Mouse (Mus musculus): ENCODE measurements around the gene Utrn. TPM values are rescaled to one million over a fixed set of nuclear protein-coding genes. Genes with fewer than 3 reads are reported as not detected.

Utrn gene
- polyA plus RNA-seq, 1 experiment = 33.5 TPM

GRCm38 (mm10) chr10:12662035-12662434 is 207.1 kb downstream of the Utrn start:
- no peak for DNase-seq
- Histone ChIP-seq H3K27me3 (ENCODE audit: control insufficient read depth, insufficient read depth, low read length) (no peaks in the 10 kb centered on the region), H3K4me3 (replicated peaks; ENCODE audit: insufficient read depth, low read depth, low read length) (no peak overlapping the region), H3K27ac (ENCODE audit: insufficient read depth, low read length) (no peak overlapping the region), H3K4me1 (ENCODE audit: control insufficient read depth, insufficient read depth, low read length) (no peaks in the 10 kb centered on the region)
- WGBS = 91% methylated on average over 4 of the region's 4 CpGs
- TF ChIP-seq POLR2A (IDR thresholded peaks at IDR 0.05; ENCODE audit: borderline replicate concordance, insufficient read depth, low read length) = no peak
- no peak for TF ChIP-seq CTCF (IDR thresholded peaks at IDR 0.05; ENCODE audit: borderline replicate concordance, insufficient read depth, low read depth, low read length)

- 87% methylated on average over 8 of the region's 8 CpGs for WGBS
- Histone ChIP-seq H3K27me3 (ENCODE audit: control insufficient read depth, insufficient read depth, low read length) (no peaks in the 10 kb centered on the region), H3K27ac (ENCODE audit: insufficient read depth, low read length) (no peak overlapping the region), H3K4me1 (ENCODE audit: control insufficient read depth, insufficient read depth, low read length) (no peaks in the 10 kb centered on the region), H3K4me3 (replicated peaks; ENCODE audit: insufficient read depth, low read depth, low read length) (no peak overlapping the region)
- TF ChIP-seq CTCF (IDR thresholded peaks at IDR 0.05; ENCODE audit: borderline replicate concordance, insufficient read depth, low read depth, low read length) (no peak), POLR2A (IDR thresholded peaks at IDR 0.05; ENCODE audit: borderline replicate concordance, insufficient read depth, low read length) (no peak)
- DNase-seq = no peak
Measured at GRCm38 (mm10) chr10:12658023-12658744, 211.0 kb downstream of the Utrn start.

GRCm38 (mm10) chr10:12652988-12653387 is 216.2 kb downstream of the Utrn start:
- no peak for DNase-seq
- Histone ChIP-seq H3K4me1 (ENCODE audit: control insufficient read depth, insufficient read depth, low read length) (no peaks in the 10 kb centered on the region), H3K27ac (ENCODE audit: insufficient read depth, low read length) (no peak overlapping the region), H3K27me3 (ENCODE audit: control insufficient read depth, insufficient read depth, low read length) (no peaks in the 10 kb centered on the region), H3K4me3 (replicated peaks; ENCODE audit: insufficient read depth, low read depth, low read length) (no peak overlapping the region)
- TF ChIP-seq POLR2A (IDR thresholded peaks at IDR 0.05; ENCODE audit: borderline replicate concordance, insufficient read depth, low read length) (no peak), CTCF (IDR thresholded peaks at IDR 0.05; ENCODE audit: borderline replicate concordance, insufficient read depth, low read depth, low read length) (no peak)
- 89% methylated on average over 3 of the region's 3 CpGs for WGBS

- no peak for TF ChIP-seq POLR2A (IDR thresholded peaks at IDR 0.05; ENCODE audit: borderline replicate concordance, insufficient read depth, low read length)
- 84% methylated on average over 5 of the region's 5 CpGs for WGBS
- no peaks in the 10 kb centered on the region for H3K27me3 ChIP-seq (ENCODE audit: control insufficient read depth, insufficient read depth, low read length)
- no peaks in the 10 kb centered on the region for H3K4me1 ChIP-seq (ENCODE audit: control insufficient read depth, insufficient read depth, low read length)
- DNase-seq = no peak
- no peak overlapping the region for H3K4me3 ChIP-seq (replicated peaks; ENCODE audit: insufficient read depth, low read depth, low read length)
- H3K27ac ChIP-seq (ENCODE audit: insufficient read depth, low read length) = no peak overlapping the region
Measured at GRCm38 (mm10) chr10:12646119-12646518, 223.0 kb downstream of the Utrn start.

- no peak overlapping the region for H3K4me3 ChIP-seq (replicated peaks; ENCODE audit: insufficient read depth, low read depth, low read length)
- 55% methylated on average over 8 of the region's 8 CpGs for WGBS
- peak in 1 of 2 experiments; percentile 10 for DNase-seq
- no peaks in the 10 kb centered on the region for H3K27me3 ChIP-seq (ENCODE audit: control insufficient read depth, insufficient read depth, low read length)
- TF ChIP-seq CTCF (IDR thresholded peaks at IDR 0.05; ENCODE audit: borderline replicate concordance, insufficient read depth, low read depth, low read length) (peak; percentile 31; the same call in 1 of the 2 replicates), POLR2A (IDR thresholded peaks at IDR 0.05; ENCODE audit: borderline replicate concordance, insufficient read depth, low read length) (no peak)
- H3K27ac ChIP-seq (ENCODE audit: insufficient read depth, low read length) = no peak overlapping the region
- no peaks in the 10 kb centered on the region for H3K4me1 ChIP-seq (ENCODE audit: control insufficient read depth, insufficient read depth, low read length)
Measured at GRCm38 (mm10) chr10:12643336-12643735, 225.8 kb downstream of the Utrn start.

- TF ChIP-seq CTCF (IDR thresholded peaks at IDR 0.05; ENCODE audit: borderline replicate concordance, insufficient read depth, low read depth, low read length) = no peak
- no peak for TF ChIP-seq POLR2A (IDR thresholded peaks at IDR 0.05; ENCODE audit: borderline replicate concordance, insufficient read depth, low read length)
- DNase-seq = no peak
- WGBS = 80% methylated on average over 4 of the region's 4 CpGs
- Histone ChIP-seq H3K27ac (ENCODE audit: insufficient read depth, low read length) (no peak overlapping the region), H3K4me1 (ENCODE audit: control insufficient read depth, insufficient read depth, low read length) (no peaks in the 10 kb centered on the region), H3K27me3 (ENCODE audit: control insufficient read depth, insufficient read depth, low read length) (no peaks in the 10 kb centered on the region), H3K4me3 (replicated peaks; ENCODE audit: insufficient read depth, low read depth, low read length) (no peak overlapping the region)
Measured at GRCm38 (mm10) chr10:12639638-12640037, 229.5 kb downstream of the Utrn start.

- Histone ChIP-seq H3K27ac (ENCODE audit: insufficient read depth, low read length) (no peak overlapping the region), H3K27me3 (ENCODE audit: control insufficient read depth, insufficient read depth, low read length) (no peaks in the 10 kb centered on the region), H3K4me3 (replicated peaks; ENCODE audit: insufficient read depth, low read depth, low read length) (no peak overlapping the region), H3K4me1 (ENCODE audit: control insufficient read depth, insufficient read depth, low read length) (no peaks in the 10 kb centered on the region)
- WGBS = 97% methylated on average over 4 of the region's 4 CpGs
- no peak for DNase-seq
- TF ChIP-seq CTCF (IDR thresholded peaks at IDR 0.05; ENCODE audit: borderline replicate concordance, insufficient read depth, low read depth, low read length) (no peak), POLR2A (IDR thresholded peaks at IDR 0.05; ENCODE audit: borderline replicate concordance, insufficient read depth, low read length) (no peak)
Measured at GRCm38 (mm10) chr10:12633965-12634364, 235.2 kb downstream of the Utrn start.

GRCm38 (mm10) chr10:12630933-12631332 is 238.2 kb downstream of the Utrn start:
- WGBS = 89% methylated on average over 5 of the region's 5 CpGs
- Histone ChIP-seq H3K27ac (ENCODE audit: insufficient read depth, low read length) (no peak overlapping the region), H3K4me1 (ENCODE audit: control insufficient read depth, insufficient read depth, low read length) (no peaks in the 10 kb centered on the region), H3K4me3 (replicated peaks; ENCODE audit: insufficient read depth, low read depth, low read length) (no peak overlapping the region), H3K27me3 (ENCODE audit: control insufficient read depth, insufficient read depth, low read length) (no peaks in the 10 kb centered on the region)
- no peak for DNase-seq
- TF ChIP-seq CTCF (IDR thresholded peaks at IDR 0.05; ENCODE audit: borderline replicate concordance, insufficient read depth, low read depth, low read length) (no peak), POLR2A (IDR thresholded peaks at IDR 0.05; ENCODE audit: borderline replicate concordance, insufficient read depth, low read length) (no peak)
